Mouse (Mus musculus): ENCODE data around the gene Cpne2.

Gene Cpne2

GRCm38 (mm10) chr8:94581820-94582483 lies 49.2 kb downstream of the Cpne2 start:
- DNase-seq (ENCODE audit: low spot score in 2 of 2): no peak

GRCm38 (mm10) chr8:94582569-94582968 lies 49.8 kb downstream of the Cpne2 start:
- no peak for DNase-seq (ENCODE audit: low spot score in 2 of 2)

GRCm38 (mm10) chr8:94584238-94584817 lies 51.5 kb downstream of the Cpne2 start:
- DNase-seq (ENCODE audit: low spot score in 2 of 2): peak in 1 of 2 experiments; percentile 53

GRCm38 (mm10) chr8:94591691-94592090 lies 58.9 kb downstream of the Cpne2 start:
- no peak for DNase-seq (ENCODE audit: low spot score in 2 of 2)

- DNase-seq (ENCODE audit: low spot score in 2 of 2): no peak
These were observed 61.4 kb downstream of the Cpne2 start for GRCm38 (mm10) chr8:94594211-94594610.

GRCm38 (mm10) chr8:94600478-94600877 lies 67.7 kb downstream of the Cpne2 start:
- DNase-seq (ENCODE audit: low spot score in 2 of 2): no peak

GRCm38 (mm10) chr8:94601034-94601606 lies 68.3 kb downstream of the Cpne2 start:
- peak; percentile 24 to 29 for DNase-seq (ENCODE audit: low spot score in 2 of 2)

- DNase-seq (ENCODE audit: low spot score in 2 of 2): peak; percentile 100
These were observed 69.0 kb downstream of the Cpne2 start, which contains the start of the genes Rspry1 and Fam192a for GRCm38 (mm10) chr8:94601607-94602385. Gene Rspry1, plus strand, starts transcription at chr8:94601937. Gene Fam192a, minus strand, starts transcription at chr8:94601997.

GRCm38 (mm10) chr8:94602471-94603131 lies 69.8 kb downstream of the Cpne2 start:
- peak in 1 of 2 experiments; percentile 37 for DNase-seq (ENCODE audit: low spot score in 2 of 2)

GRCm38 (mm10) chr8:94604030-94604429 lies 71.2 kb downstream of the Cpne2 start:
- DNase-seq (ENCODE audit: low spot score in 2 of 2): no peak

- DNase-seq (ENCODE audit: low spot score in 2 of 2): no peak
These were observed 74.3 kb downstream of the Cpne2 start for GRCm38 (mm10) chr8:94607064-94607463.
